Mouse (Mus musculus) left cerebral cortex, adult 8-10 months (tissue): ENCODE results near the gene Bloc1s1. TPM values are rescaled to one million over a fixed set of nuclear protein-coding genes. Genes with fewer than 3 reads are reported as not detected.

Source experiments
- DNase-seq, 2 experiments: peaks; one replicate each; pipeline ENCODE4 v3.0.0; 2022; ENCODE audit warnings: low spot score in 2 of 2
- total RNA-seq, 4 experiments: library from RNA; stranded (reverse); gene quantifications; 2 replicates each; pipeline ENCODE4 v1.2.4; 2022

Bloc1s1 gene
- total RNA-seq, 4 experiments from 2014 or later: 83.3 to 106 (median 89.5) TPM

DNA sequence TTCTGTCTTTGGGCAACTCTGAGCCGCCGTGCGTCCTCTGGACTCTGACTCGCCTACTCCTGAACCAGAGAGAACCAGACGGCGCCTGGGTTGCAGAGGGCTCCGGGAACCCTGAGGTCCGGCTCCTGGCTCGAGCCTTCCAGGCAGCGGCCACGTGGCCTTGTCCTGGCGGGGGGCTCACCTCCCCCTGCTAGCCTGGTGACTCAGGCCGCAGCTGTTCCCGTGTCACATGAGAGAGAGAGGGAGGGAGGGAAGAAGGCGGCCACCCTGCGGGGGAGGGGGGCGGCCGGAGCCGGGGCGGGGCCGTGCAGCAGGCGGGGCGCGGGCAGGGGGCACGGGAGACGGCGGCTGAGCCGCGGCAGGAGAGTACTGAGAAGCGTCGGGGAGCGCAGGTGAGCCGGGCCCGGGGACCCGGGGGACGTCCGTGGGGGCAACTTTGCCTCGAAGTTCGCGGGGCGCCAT, 14.2 kb downstream of the Bloc1s1 start:
- peak in 1 of 2 experiments; percentile 80 for DNase-seq

- no peak for DNase-seq
Observed at GRCm38 (mm10) chr10:128908778-128909448, 14.9 kb downstream of the Bloc1s1 start.

DNA sequence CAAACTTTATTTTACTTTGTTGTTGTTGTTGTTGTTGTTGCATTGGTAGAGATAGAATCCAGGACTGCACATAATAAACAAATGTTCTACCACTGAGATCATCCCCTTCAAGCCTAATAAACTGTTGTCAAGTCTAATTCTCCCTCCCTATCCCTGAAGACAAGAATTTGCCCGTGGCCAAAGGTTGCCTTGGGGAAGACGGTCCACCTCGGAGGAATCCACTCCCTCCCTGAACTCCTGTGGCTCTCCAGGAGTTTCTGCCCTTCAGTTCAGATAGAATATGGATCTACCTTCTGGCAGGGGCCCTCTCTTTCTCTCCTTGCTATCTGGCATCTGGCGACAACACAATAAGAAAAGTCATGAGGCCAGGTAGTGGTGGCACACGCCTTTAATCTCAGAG, 19.0 kb downstream of the Bloc1s1 start:
- DNase-seq: no peak

DNA sequence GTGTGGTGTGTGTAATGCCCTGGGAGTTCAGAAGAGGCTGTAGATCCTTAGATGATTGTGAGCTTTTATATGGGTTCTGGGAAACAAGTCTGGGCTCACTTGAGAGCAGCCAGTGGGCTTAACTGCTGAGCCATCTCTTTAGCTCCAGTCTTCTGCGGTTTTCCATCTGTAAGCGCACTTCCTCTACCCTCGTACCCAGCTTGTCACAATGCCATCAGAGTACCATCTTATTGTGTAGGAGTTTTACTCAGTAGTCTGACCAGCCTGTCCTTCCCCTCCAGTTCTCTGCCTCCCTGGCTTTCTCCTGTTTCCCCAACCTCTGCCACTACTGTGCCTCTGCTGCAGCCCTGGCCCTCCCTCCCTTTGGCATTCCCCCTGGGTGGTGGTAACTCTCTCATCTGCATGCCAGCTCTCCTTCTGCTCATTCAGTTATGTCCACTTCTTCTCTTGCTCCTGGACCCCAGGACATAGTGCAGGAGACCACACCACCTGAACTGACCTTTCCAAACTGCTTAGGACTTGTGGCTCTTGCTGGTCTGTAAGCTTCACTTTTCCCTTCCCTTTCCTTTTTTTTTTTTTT, 21.3 kb downstream of the Bloc1s1 start:
- DNase-seq: no peak

DNA sequence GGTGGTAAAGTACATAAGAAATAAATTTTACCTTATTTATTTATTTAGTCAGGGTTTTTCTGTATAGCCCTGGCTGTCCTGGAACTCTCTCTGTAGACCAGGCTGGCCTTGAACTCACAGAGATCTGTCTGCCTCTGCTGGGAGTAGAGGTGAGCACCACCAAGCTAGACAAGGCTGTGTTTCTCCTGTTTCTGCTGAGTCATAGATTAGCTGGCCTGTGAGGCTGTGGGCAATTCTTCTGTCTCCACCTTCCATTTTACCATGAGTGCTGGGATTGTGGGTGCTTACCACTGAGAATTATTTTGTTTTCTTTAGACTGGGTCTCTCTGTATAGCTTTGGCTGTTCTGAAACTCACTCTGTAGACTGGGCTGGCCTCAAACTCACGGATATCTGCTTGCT, 22.4 kb downstream of the Bloc1s1 start:
- DNase-seq: no peak

DNA sequence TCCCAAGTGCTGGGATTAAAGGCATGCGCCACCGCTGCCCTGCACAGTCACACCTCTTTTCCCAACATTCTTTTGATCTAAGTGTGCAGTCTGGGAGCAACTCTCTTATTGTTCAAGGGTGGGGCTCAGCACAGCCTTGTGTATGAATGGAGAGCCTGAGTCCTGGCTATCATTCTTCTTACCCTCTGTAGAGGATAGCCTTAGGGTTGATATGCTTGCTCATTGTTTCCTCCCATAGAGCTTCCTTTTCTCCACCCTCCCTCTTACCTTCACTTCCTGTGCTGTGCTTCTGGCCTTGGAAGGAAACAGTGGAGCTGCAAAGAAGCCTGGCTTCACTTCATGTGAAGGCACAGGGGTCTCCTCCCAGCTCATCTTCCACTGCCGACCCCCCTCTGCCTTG, 23.1 kb downstream of the Bloc1s1 start, which contains the start of gene Cd63:
Gene Cd63 (plus strand): TSS at position 292 of the 400 bp plus-strand sequence.
- no peak for DNase-seq

DNA sequence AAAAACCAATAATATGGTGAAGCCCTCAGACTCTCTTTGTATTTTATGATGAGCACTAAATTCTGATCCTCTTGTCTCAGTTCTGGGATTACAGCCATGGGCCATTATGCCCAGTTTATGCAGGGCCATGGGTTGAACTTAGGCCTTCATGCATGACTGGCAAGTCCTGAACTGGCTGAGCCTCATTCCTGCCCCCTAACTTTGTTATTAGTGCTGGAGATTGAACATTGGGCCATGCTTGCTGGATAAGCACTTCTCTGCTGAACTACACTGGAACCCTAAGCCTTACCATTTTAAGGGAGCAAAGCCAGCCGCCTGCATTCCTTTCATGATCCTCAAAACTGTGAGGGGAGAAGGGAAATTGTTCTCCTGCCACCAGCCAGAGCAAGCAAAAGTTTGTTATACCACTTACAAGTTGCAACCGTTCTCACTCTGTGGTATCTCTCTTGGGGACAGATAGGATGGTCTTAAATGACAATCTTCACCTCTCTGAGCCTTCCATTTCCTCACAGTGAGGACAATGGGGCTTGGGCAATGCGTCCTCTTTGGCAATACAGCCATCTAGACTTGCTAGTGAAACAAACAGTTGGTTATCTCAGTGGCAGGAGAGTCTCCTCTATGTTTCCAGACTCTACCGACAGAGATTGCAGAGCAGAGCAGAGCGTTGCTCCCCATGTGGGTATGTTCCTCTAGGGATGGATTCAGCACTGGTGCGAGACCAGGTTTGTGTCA, 23.9 kb downstream of the Bloc1s1 start:
- DNase-seq: no peak

- no peak for DNase-seq
Observed at GRCm38 (mm10) chr10:128897501-128897900, 26.3 kb downstream of the Bloc1s1 start.

GRCm38 (mm10) chr10:128896807-128897206, 27.0 kb downstream of the Bloc1s1 start:
- no peak for DNase-seq

DNA sequence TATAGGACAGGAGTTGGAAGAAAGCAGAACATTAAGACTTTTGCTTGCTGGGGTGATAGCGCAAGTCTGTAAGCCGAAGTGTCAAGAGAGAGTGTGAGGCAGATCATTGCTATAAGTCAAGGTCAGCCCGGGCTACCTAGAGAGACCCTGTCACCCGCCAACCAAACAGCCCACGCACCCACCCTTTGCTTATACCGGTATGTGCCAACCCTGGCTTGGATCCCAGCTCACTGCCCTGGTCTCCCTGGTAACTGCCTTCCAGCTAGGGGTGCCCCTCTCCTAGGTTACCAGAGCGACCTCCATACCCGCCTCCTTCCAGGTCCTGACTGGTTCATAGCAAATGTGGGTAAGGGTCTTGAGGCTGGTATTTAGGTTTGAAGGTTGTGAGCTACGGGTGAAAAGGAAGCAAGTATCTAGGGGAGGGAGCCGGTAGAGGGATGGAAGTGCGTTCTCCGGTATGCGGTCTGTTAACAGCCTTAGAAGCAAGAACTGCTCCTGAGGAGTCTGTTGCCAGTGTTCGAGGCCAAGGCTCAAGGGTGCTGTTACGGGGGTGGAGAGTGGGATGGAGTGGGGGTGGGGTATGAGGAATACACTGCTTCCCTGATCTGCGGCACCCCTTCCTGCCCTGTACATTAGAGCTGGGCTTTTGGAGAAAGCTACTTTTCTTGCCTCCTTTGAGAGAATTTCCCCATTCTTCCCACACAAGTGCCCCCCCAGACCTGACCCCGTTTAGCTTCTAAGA, 27.7 kb downstream of the Bloc1s1 start:
- DNase-seq: peak in 1 of 2 experiments; percentile 50

- peak in 1 of 2 experiments; percentile 50 for DNase-seq
Observed at GRCm38 (mm10) chr10:128895437-128895836, 28.4 kb downstream of the Bloc1s1 start.

GRCm38 (mm10) chr10:128892246-128892645, 31.6 kb downstream of the Bloc1s1 start:
- DNase-seq: no peak

- DNase-seq: no peak
Observed at GRCm38 (mm10) chr10:128891296-128892094, 32.3 kb downstream of the Bloc1s1 start, which contains the start of gene Gdf11. Gene Gdf11 (minus strand): TSS chr10:128891718.

- no peak for DNase-seq
Observed at GRCm38 (mm10) chr10:128890383-128891295, 33.2 kb downstream of the Bloc1s1 start.

DNA sequence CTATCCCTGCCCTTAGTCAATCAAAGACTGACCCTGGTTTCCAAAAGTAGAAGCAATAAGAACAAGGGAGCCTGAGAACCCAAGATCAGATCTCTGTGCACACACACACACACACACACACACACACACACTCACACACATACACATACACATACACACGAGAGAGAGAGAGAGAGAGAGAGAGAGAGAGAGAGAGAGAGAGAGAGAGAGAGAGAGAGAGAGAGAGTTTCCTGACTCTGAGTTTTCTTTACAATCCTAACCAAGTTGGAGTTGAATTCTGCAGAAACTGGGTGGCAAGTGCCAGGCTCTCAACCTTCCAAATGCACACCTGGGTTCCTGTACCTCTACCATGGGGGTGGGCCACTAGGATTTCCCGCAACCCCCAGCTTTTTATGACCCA, 34.0 kb downstream of the Bloc1s1 start:
- no peak for DNase-seq

DNA sequence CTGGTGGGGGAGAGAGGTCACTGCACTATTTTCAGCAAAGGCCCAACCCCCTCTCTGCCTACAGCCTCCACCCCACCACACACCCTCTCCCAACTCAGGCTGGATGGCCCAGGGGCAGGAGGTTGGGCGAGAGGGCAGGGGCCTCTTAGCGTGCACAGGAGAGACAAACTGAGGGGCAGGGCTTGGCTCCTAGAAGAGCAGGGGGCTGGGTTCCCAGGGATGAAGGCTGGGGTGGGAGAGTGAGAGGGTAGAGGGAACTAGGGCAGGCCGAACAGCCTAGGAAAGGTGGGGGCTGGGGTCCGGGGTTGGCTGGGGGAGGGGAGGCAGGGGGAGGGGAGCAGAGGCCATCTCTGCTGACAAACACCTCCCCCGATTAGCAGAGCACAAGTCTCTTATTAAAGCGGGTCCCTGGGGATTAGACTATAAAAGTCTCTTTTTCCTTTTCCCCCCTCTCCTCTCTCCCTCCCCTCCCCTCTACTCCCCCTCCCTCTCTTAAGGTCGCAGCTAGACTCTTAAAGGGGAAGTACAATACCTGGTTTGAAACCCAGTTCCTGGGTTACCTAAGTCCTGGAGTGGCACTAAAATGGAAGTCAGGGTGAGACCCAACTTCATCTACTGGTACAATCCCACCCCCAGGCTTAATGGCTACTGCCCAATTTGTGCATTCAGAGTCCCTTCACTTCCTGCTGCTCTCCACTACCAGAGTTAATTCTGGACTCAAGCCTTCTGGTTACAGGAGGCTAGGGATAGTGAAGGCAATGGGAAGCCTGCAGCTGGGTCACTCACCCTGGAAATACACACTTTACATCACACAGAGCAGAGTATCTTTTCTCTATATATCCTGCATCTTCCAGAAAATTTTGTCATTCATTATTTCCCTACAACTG, 34.7 kb downstream of the Bloc1s1 start:
- DNase-seq: no peak

DNA sequence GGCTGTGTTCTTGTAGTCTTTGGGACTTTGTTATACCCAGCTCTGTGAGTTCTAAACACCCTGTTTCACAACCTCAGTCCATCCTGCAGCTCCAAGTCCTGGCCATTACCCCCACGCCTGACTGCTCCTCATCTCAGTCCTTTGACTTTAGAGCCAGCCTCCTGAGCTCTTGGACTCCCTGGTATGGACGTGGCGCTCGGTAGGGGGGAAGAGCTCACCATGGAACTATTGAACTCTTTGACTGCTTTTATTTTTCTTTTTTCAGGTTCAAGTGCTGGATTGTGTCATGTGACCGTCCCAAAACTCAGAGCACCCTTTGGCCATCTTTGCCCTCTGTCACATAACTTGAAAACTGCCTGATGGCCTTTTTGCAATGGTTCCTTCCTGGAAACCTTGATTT, 41.8 kb downstream of the Bloc1s1 start:
- DNase-seq: no peak

DNA sequence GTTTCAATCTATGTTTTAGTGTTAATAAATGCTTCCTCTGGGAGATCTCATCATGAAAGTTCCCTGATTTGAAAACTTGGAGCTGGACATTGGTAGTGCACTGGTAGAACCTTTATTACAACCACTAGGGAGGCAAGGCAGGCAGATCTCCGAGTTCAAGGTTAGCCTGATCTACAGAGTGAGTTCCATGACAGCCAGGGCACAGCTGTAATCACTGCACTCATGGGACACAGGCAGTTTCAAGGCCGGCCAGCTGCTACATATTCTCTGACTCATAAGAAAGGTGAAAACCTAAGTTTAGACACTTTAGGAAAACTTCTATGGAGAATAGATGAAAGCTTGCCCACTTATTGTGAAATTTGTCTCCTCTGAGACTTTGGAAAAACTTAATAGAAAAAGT, 45.0 kb downstream of the Bloc1s1 start:
- DNase-seq: no peak

- DNase-seq: no peak
Observed at GRCm38 (mm10) chr10:128878291-128878690, 45.5 kb downstream of the Bloc1s1 start.
